ENCODE assay signal across 9 mouse cellular contexts in the genomic region with DNA sequence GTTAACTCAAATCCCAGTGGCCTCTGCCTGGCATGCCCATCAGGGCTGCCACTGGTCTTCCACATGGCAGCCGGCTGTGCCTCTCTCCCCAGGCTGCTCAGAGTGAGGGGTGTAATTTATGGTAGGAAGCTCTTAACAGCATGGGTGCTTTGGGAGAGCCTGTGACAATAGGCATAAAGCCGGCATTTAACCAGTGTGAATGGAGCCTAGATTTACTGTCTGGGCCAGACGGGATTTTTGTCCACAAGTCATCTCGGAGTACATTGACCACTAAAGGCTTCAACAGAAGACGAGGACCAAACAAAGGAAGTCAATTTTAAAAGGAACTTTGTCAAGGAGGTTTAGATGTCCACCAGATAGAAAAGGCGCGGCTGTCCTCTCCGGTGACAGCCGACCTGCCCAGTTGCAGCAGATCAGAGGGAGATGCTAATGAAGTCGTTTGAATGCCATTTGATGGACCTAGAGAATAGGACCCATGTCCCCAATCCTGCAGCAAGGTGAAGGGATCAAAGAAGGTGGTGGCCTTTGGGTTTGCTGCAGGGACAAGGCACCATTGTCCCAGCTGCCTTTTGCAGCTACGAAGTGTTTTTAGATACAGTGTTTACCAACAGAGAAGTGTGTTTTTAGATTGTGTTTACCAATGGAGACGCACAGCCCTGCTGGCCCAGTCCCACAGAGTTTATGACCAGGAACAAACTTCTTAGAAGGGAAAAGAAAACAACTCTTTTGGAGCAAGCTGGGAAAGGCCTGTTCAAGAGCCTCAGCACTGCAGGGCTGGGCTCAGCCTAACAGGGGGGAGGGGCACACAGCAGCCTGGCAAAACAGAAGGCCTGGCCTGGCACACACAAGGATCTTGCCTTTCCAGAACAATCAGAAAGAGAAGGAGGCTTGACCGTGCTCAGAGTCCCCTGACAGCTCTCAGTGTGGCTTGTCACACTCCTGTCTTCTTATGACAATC. TPM values are rescaled to one million over a fixed set of nuclear protein-coding genes. Genes with fewer than 3 reads are reported as not detected.
DNase-seq lines count a peak whose midpoint lies in the region; ATAC-seq and TF ChIP-seq lines count a peak whose summit lies in the region.
"Had no signal": no experiment of that assay in that cellular context is flagged by ENCODE, and none has a peak within 500 bp of the region (broad histone marks: within the 10 kb centered on the region; RNA-seq: fewer than 3 reads in every experiment).

No protein-coding gene starts in this region.

- 0 out of 2 replicates have a peak overlapping the region, but pooled peaks have one; percentile 2 for H3K27ac ChIP-seq in heart, postnatal 0 days (ENCODE audit: low read depth)
- no peak overlapping the region; the same call in 1 of the 2 replicates for H3K27ac ChIP-seq in midbrain, embryonic 13.5 days

- WGBS in heart, postnatal 0 days = 70% methylated on average over 13 of the region's 13 CpGs
- 8% methylated on average over 13 of the region's 13 CpGs for WGBS in midbrain, embryonic 13.5 days

- DNase-seq in right cerebral cortex, postnatal 4 days = peak; percentile 20
- no peak for DNase-seq in right cerebral cortex, postnatal 25 days
- DNase-seq in heart, postnatal 0 days (ENCODE audit: low spot score) = peak; percentile 41
- DNase-seq in kidney, postnatal 10 days = peak; percentile 78
- DNase-seq in left cerebral cortex, adult 8-10 months (ENCODE audit: low spot score in 2 of 2) = no peak
- no peak for DNase-seq in right cerebral cortex, adult 2 months (ENCODE audit: low spot score in 2 of 2)

- H3K36me3 ChIP-seq in heart, postnatal 0 days (replicated peaks; ENCODE audit: control insufficient read depth, insufficient read depth, low read length) = no peaks in the 10 kb centered on the region
- H3K36me3 ChIP-seq in midbrain, embryonic 13.5 days = no peaks in the 10 kb centered on the region

- no peak overlapping the region for H3K4me3 ChIP-seq in heart, postnatal 0 days (ENCODE audit: low read depth, low read length)
- no peak overlapping the region for H3K4me3 ChIP-seq in midbrain, embryonic 13.5 days (replicated peaks)

- H3K27me3 ChIP-seq in heart, postnatal 0 days (ENCODE audit: control insufficient read depth, insufficient read depth, low read length) = no peaks in the 10 kb centered on the region
- H3K27me3 ChIP-seq in midbrain, embryonic 13.5 days = no peaks in the 10 kb centered on the region

- no peaks in the 10 kb centered on the region for H3K9me3 ChIP-seq in heart, postnatal 0 days (replicated peaks; ENCODE audit: control insufficient read depth, low read length)
- no peaks in the 10 kb centered on the region for H3K9me3 ChIP-seq in midbrain, embryonic 13.5 days

- H3K4me1 ChIP-seq in heart, postnatal 0 days (ENCODE audit: control insufficient read depth, insufficient read depth) = peaks cover 6% of the 10 kb centered on the region
- H3K4me1 ChIP-seq in midbrain, embryonic 13.5 days (replicated peaks) = peaks cover 24% of the 10 kb centered on the region

- no peak for TF ChIP-seq EP300 in heart, postnatal 0 days (IDR thresholded peaks at IDR 0.05; ENCODE audit: low read depth)

- H3K9ac ChIP-seq in heart, postnatal 0 days (replicated peaks; ENCODE audit: low read depth, low read length) = no peak overlapping the region
- no peak overlapping the region for H3K9ac ChIP-seq in midbrain, embryonic 13.5 days (replicated peaks)

- ATAC-seq in heart, postnatal 0 days (ENCODE audit: insufficient read depth, low read depth) = peak; percentile 75
- peak; percentile 71 for ATAC-seq in midbrain, embryonic 13.5 days
- no peak for ATAC-seq in inflammation-experienced regulatory T-cells, adult 6 months

- TF ChIP-seq CTCF in heart, postnatal 0 days (IDR thresholded peaks at IDR 0.05; ENCODE audit: low read depth) = no peak

- no peak overlapping the region for H3K4me2 ChIP-seq in heart, postnatal 0 days (ENCODE audit: low read depth, low read length)
- H3K4me2 ChIP-seq in midbrain, embryonic 13.5 days (replicated peaks) = no peak overlapping the region

RNA-seq across cellular contexts. Expression of gene 1810010D01Rik, which starts 48.4 kb away (rescaled TPM):
- 7.1 TPM in 1 of 2 replicates, not detected in the other for total RNA-seq in heart, postnatal 0 days (2014; rRNA removed; ENCODE audit: low replicate concordance)
- not detected in 2 replicates for polyA plus RNA-seq in heart, postnatal 0 days (2015; fragmentation: Nextera tagmentation; extraction: Ambion mirVana)
- polyA plus RNA-seq in midbrain, embryonic 13.5 days (2015; fragmentation: Nextera tagmentation; extraction: Ambion mirVana) = 0.34 TPM in 1 of 2 replicates, not detected in the other
- not detected for polyA plus RNA-seq in inflammation-experienced regulatory T-cells, adult 6 months (2017; shearing (Covaris generic))
- under 1 TPM in 1 of 4 experiments, not detected in 3; 0.68 TPM for total RNA-seq in left cerebral cortex, adult 8-10 months (2022)
- total RNA-seq: hematopoietic stem cell, adult 5-6 weeks had no signal

Comparison
In these comparisons a context has a peak if more than half of its experiments do, and no peak if none do; other contexts are left out.
1. DNase-seq: peak in right cerebral cortex, postnatal 4 days (single experiment), heart, postnatal 0 days (single experiment) and kidney, postnatal 10 days (single experiment); none in right cerebral cortex, postnatal 25 days (single experiment), left cerebral cortex, adult 8-10 months (0 of 2) and right cerebral cortex, adult 2 months (0 of 2).